Mouse (Mus musculus): ENCODE data around the gene Tm7sf3.

DNA sequence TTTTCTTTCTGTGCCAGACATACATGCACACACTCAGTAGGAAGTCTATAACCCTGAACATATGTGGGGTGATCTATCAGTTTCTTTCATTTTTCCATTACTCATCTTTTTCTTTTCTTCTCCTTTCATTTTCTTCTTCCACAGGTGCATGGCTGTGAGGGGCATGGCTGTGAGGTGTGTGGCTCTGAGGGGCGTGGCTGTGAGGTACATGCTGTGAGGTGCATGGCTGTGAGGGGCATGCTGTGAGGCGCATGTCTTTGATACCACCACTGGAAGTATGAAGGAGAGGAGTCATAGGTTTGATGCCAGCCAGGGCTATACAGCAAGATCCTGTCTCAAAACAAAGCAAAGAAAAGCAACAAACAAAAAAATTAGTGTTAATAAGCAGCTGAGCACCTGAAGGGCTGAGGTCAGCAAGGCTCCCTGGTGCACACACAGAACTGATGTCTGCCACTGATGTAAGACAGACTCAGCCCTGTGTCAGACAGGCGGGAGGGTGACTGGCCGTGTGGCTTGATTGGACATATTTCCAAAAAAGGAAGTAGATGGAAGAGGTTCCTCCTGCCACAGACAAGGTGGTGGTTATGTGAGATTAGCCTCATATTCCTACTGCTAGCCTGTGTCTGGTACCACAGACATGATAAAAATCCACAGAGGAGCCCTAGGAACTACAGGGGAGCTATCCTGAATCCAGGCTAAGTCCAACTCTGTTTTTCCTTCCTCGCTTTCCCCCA is 44.0 kb upstream of the Tm7sf3 start:
- TF ChIP-seq GATA1 (IDR thresholded peaks at IDR 0.05; ENCODE audit: borderline replicate concordance, low read length): no peak; the same call in 2 of the 3 replicates
- TF ChIP-seq FLI1 (IDR thresholded peaks at IDR 0.05; ENCODE audit: low read length): no peak

All from megakaryocyte, embryonic 14.5 days (primary cell).